ENCODE assay signal across 9 mouse cellular contexts in genomic region chr7:100979175-100979574, GRCm38 (mm10). TPM values are rescaled to one million over a fixed set of nuclear protein-coding genes. Genes with fewer than 3 reads are reported as not detected.
DNase-seq lines count a peak whose midpoint lies in the region; ATAC-seq lines count a peak whose summit lies in the region.
"Had no signal": no experiment of that assay in that cellular context is flagged by ENCODE, and none has a peak within 500 bp of the region (broad histone marks: within the 10 kb centered on the region; RNA-seq: fewer than 3 reads in every experiment).

No protein-coding gene starts in this region.

- DNase-seq in embryonic facial prominence, embryonic 10.5 days (ENCODE audit: low spot score) = no peak
- DNase-seq in 3134 (ENCODE audit: extremely low read depth, insufficient read length, low spot score) = peak; percentile 36
- DNase-seq in fibroblast of lung, adult 2 months (ENCODE audit: low read depth) = peak; percentile 86
- DNase-seq in intestine, embryonic 14.5 days (ENCODE audit: low spot score) = no peak
- no peak for DNase-seq in spleen, postnatal 10 days (ENCODE audit: low spot score in 2 of 2)
- DNase-seq in frontal cortex, postnatal 25 days (ENCODE audit: low spot score in 2 of 2) = no peak

- H3K27me3 ChIP-seq in embryonic facial prominence, embryonic 12.5 days = peaks cover 16% of the 10 kb centered on the region
- H3K27me3 ChIP-seq in embryonic facial prominence, embryonic 10.5 days (replicated peaks; ENCODE audit: low read depth, poor library complexity, severe bottlenecking) = peaks cover 37% of the 10 kb centered on the region
- H3K27me3 ChIP-seq in intestine, embryonic 14.5 days (replicated peaks; ENCODE audit: control insufficient read depth, insufficient read depth, low read length) = peaks cover 15% of the 10 kb centered on the region
- no peaks in the 10 kb centered on the region for H3K27me3 ChIP-seq in lung, embryonic 16.5 days (ENCODE audit: control insufficient read depth, insufficient read depth, low read depth, low read length)

- H3K9ac ChIP-seq in embryonic facial prominence, embryonic 12.5 days = no peak overlapping the region
- H3K9ac ChIP-seq in intestine, embryonic 14.5 days (ENCODE audit: low read length) = no peak overlapping the region
- peak overlapping the region; percentile 27; the same call in 1 of the 2 replicates for H3K9ac ChIP-seq in lung, embryonic 16.5 days (ENCODE audit: low read length)

- no peaks in the 10 kb centered on the region for H3K36me3 ChIP-seq in embryonic facial prominence, embryonic 12.5 days
- no peaks in the 10 kb centered on the region for H3K36me3 ChIP-seq in embryonic facial prominence, embryonic 10.5 days (replicated peaks)
- no peaks in the 10 kb centered on the region for H3K36me3 ChIP-seq in intestine, embryonic 14.5 days (ENCODE audit: control insufficient read depth, insufficient read depth, low read length)
- no peaks in the 10 kb centered on the region for H3K36me3 ChIP-seq in lung, embryonic 16.5 days (ENCODE audit: control insufficient read depth, insufficient read depth, low read length)

- H3K4me2 ChIP-seq in embryonic facial prominence, embryonic 12.5 days (replicated peaks) = no peak overlapping the region
- no peak overlapping the region for H3K4me2 ChIP-seq in intestine, embryonic 14.5 days (ENCODE audit: low read length)
- peak overlapping the region; percentile 4; the same call in 1 of the 2 replicates for H3K4me2 ChIP-seq in lung, embryonic 16.5 days (ENCODE audit: low read depth, low read length)

- peak; percentile 22; the same call in 1 of the 2 replicates for ATAC-seq in embryonic facial prominence, embryonic 12.5 days (ENCODE audit: insufficient number of reproducible peaks, insufficient read depth, low FRiP score, low TSS enrichment)
- peak; percentile 59 for ATAC-seq in intestine, embryonic 14.5 days (replicated peaks; ENCODE audit: low FRiP score, low TSS enrichment, low read depth)
- peak; percentile 95 for ATAC-seq in lung, embryonic 16.5 days (ENCODE audit: low read depth)

- no peak overlapping the region for H3K27ac ChIP-seq in embryonic facial prominence, embryonic 12.5 days
- H3K27ac ChIP-seq in embryonic facial prominence, embryonic 10.5 days (replicated peaks) = no peak overlapping the region
- H3K27ac ChIP-seq in intestine, embryonic 14.5 days (ENCODE audit: low read depth) = peak overlapping the region; percentile 33; the same call in 1 of the 2 replicates
- peak overlapping the region; percentile 75 for H3K27ac ChIP-seq in lung, embryonic 16.5 days (ENCODE audit: low read length)

- WGBS in embryonic facial prominence, embryonic 12.5 days = 42% methylated on average over 2 of the region's 2 CpGs
- whole genome bisulfite sequencing in embryonic facial prominence, embryonic 10.5 days = 52% methylated on average over 2 of the region's 2 CpGs
- WGBS in intestine, embryonic 14.5 days = 36% methylated on average over 2 of the region's 2 CpGs
- WGBS in lung, embryonic 16.5 days = 16% methylated on average over 2 of the region's 2 CpGs

- H3K9me3 ChIP-seq in embryonic facial prominence, embryonic 12.5 days = no peaks in the 10 kb centered on the region
- H3K9me3 ChIP-seq in embryonic facial prominence, embryonic 10.5 days = no peaks in the 10 kb centered on the region
- H3K9me3 ChIP-seq in intestine, embryonic 14.5 days (ENCODE audit: control insufficient read depth, low read length) = no peaks in the 10 kb centered on the region
- no peaks in the 10 kb centered on the region for H3K9me3 ChIP-seq in lung, embryonic 16.5 days (ENCODE audit: control insufficient read depth, low read length)
- H3K9me3 ChIP-seq: megakaryocyte, embryonic 14.5 days had no signal

- peaks cover 6% of the 10 kb centered on the region; the same call in 1 of the 2 replicates for H3K4me1 ChIP-seq in embryonic facial prominence, embryonic 12.5 days
- H3K4me1 ChIP-seq in embryonic facial prominence, embryonic 10.5 days = peaks cover 16% of the 10 kb centered on the region
- peaks cover 14% of the 10 kb centered on the region for H3K4me1 ChIP-seq in intestine, embryonic 14.5 days (replicated peaks; ENCODE audit: control insufficient read depth, insufficient read depth, low read length)
- H3K4me1 ChIP-seq in lung, embryonic 16.5 days (replicated peaks; ENCODE audit: control insufficient read depth, insufficient read depth, low read length) = peaks cover 25% of the 10 kb centered on the region

- H3K4me3 ChIP-seq in embryonic facial prominence, embryonic 12.5 days = no peak overlapping the region
- H3K4me3 ChIP-seq in embryonic facial prominence, embryonic 10.5 days = no peak overlapping the region
- H3K4me3 ChIP-seq in intestine, embryonic 14.5 days (ENCODE audit: low read depth, low read length) = no peak overlapping the region
- H3K4me3 ChIP-seq in lung, embryonic 16.5 days (ENCODE audit: low read length) = no peak overlapping the region
- H3K4me3 ChIP-seq: megakaryocyte, embryonic 14.5 days had no signal

RNA-seq across cellular contexts. Expression of gene P2ry6, which starts 4.7 kb away (rescaled TPM):
- polyA plus RNA-seq in embryonic facial prominence, embryonic 12.5 days (2016; fragmentation: Nextera tagmentation; extraction: Ambion mirVana) = 2.7 and 3.6 TPM in 2 replicates
- polyA plus RNA-seq in embryonic facial prominence, embryonic 10.5 days (2016; fragmentation: Nextera tagmentation; extraction: Ambion mirVana) = 1.8 and 3.0 TPM in 2 replicates
- 11.1 and 11.9 TPM in 2 replicates for polyA plus RNA-seq in intestine, embryonic 14.5 days (2014; fragmentation: Nextera tagmentation; extraction: Ambion mirVana)
- 9.1 and 10.1 TPM in 2 replicates for polyA plus RNA-seq in lung, embryonic 16.5 days (2015; fragmentation: Nextera tagmentation; extraction: Ambion mirVana)

RNA-seq across cellular contexts. Expression of gene P2ry2, which starts 33.5 kb away (rescaled TPM):
- polyA plus RNA-seq in embryonic facial prominence, embryonic 12.5 days (2016; fragmentation: Nextera tagmentation; extraction: Ambion mirVana) = 0.83 and 1.2 TPM in 2 replicates
- 0.31 and 0.50 TPM in 2 replicates for polyA plus RNA-seq in embryonic facial prominence, embryonic 10.5 days (2016; fragmentation: Nextera tagmentation; extraction: Ambion mirVana)
- polyA plus RNA-seq in intestine, embryonic 14.5 days (2014; fragmentation: Nextera tagmentation; extraction: Ambion mirVana) = 2.0 and 2.8 TPM in 2 replicates
- polyA plus RNA-seq in lung, embryonic 16.5 days (2015; fragmentation: Nextera tagmentation; extraction: Ambion mirVana) = 4.5 and 4.8 TPM in 2 replicates

RNA-seq across cellular contexts. Expression of gene Arhgef17, which starts 47.3 kb away (rescaled TPM):
- 11.0 and 11.1 TPM in 2 replicates for polyA plus RNA-seq in embryonic facial prominence, embryonic 12.5 days (2016; fragmentation: Nextera tagmentation; extraction: Ambion mirVana)
- polyA plus RNA-seq in embryonic facial prominence, embryonic 10.5 days (2016; fragmentation: Nextera tagmentation; extraction: Ambion mirVana) = 9.3 and 9.8 TPM in 2 replicates
- 12.9 and 14.2 TPM in 2 replicates for polyA plus RNA-seq in intestine, embryonic 14.5 days (2014; fragmentation: Nextera tagmentation; extraction: Ambion mirVana)
- 10.6 and 11.8 TPM in 2 replicates for polyA plus RNA-seq in lung, embryonic 16.5 days (2015; fragmentation: Nextera tagmentation; extraction: Ambion mirVana)

Comparison
In these comparisons a context has a peak if more than half of its experiments do, and no peak if none do; other contexts are left out.
1. ATAC-seq: peak in every context shown above with its lines; median percentile 95 in lung, embryonic 16.5 days; 59 in intestine, embryonic 14.5 days; 22 in embryonic facial prominence, embryonic 12.5 days.
2. H3K27ac ChIP-seq: peak in intestine, embryonic 14.5 days (single experiment) and lung, embryonic 16.5 days (single experiment); none in embryonic facial prominence, embryonic 12.5 days (single experiment) and embryonic facial prominence, embryonic 10.5 days (single experiment).
3. DNase-seq: peak in 3134 (single experiment) and fibroblast of lung, adult 2 months (single experiment); none in embryonic facial prominence, embryonic 10.5 days (single experiment), intestine, embryonic 14.5 days (single experiment), spleen, postnatal 10 days (0 of 2) and frontal cortex, postnatal 25 days (0 of 2).